Mouse (Mus musculus) right cerebral cortex, postnatal 36 days (tissue): ENCODE results near the gene Dcaf10.

Experiments
- DNase-seq, 2 experiments: peaks; one replicate each; pipeline ENCODE4 v3.0.0; 2022; ENCODE audit warnings: low spot score in 2 of 2, mixed read lengths in 1 of 2

The Dcaf10 gene

GRCm38 (mm10) chr4:45419051-45419450 lies 77.2 kb downstream of the Dcaf10 start:
- DNase-seq = no peak

GRCm38 (mm10) chr4:45420733-45421132 lies 78.8 kb downstream of the Dcaf10 start:
- DNase-seq = no peak

- no peak for DNase-seq
Observed at GRCm38 (mm10) chr4:45421519-45422260, 79.8 kb downstream of the Dcaf10 start.

- DNase-seq = no peak
Observed at GRCm38 (mm10) chr4:45422640-45423039, 80.7 kb downstream of the Dcaf10 start.

GRCm38 (mm10) chr4:45423406-45423805 lies 81.5 kb downstream of the Dcaf10 start:
- no peak for DNase-seq

- DNase-seq = no peak
Observed at GRCm38 (mm10) chr4:45426724-45427457, 85.0 kb downstream of the Dcaf10 start.
